Mouse (Mus musculus): ENCODE measurements around the gene Fmnl1.

Gene Fmnl1

GRCm38 (mm10) chr11:103181911-103182310, 11.0 kb downstream of the Fmnl1 start:
- DNase-seq (ENCODE audit: extremely low spot score) = no peak

GRCm38 (mm10) chr11:103184891-103185290, 14.0 kb downstream of the Fmnl1 start:
- DNase-seq (ENCODE audit: extremely low spot score) = peak; percentile 30

- no peak for DNase-seq (ENCODE audit: extremely low spot score)
Measured at GRCm38 (mm10) chr11:103192230-103192955, 21.5 kb downstream of the Fmnl1 start.

GRCm38 (mm10) chr11:103192956-103193824, 22.3 kb downstream of the Fmnl1 start:
- no peak for DNase-seq (ENCODE audit: extremely low spot score)

GRCm38 (mm10) chr11:103193825-103194168, 22.9 kb downstream of the Fmnl1 start:
- no peak for DNase-seq (ENCODE audit: extremely low spot score)

- DNase-seq (ENCODE audit: extremely low spot score) = no peak
Measured at GRCm38 (mm10) chr11:103195236-103195635, 24.3 kb downstream of the Fmnl1 start.

- no peak for DNase-seq (ENCODE audit: extremely low spot score)
Measured at GRCm38 (mm10) chr11:103195656-103196055, 24.7 kb downstream of the Fmnl1 start.

GRCm38 (mm10) chr11:103197340-103197739, 26.4 kb downstream of the Fmnl1 start:
- DNase-seq (ENCODE audit: extremely low spot score) = no peak

- no peak for DNase-seq (ENCODE audit: extremely low spot score)
Measured at GRCm38 (mm10) chr11:103198339-103198738, 27.4 kb downstream of the Fmnl1 start.

- peak; percentile 24 for DNase-seq (ENCODE audit: extremely low spot score)
Measured at GRCm38 (mm10) chr11:103198911-103199803, 28.2 kb downstream of the Fmnl1 start.

- no peak for DNase-seq (ENCODE audit: extremely low spot score)
Measured at GRCm38 (mm10) chr11:103201664-103202063, 30.8 kb downstream of the Fmnl1 start.

GRCm38 (mm10) chr11:103202376-103202775, 31.5 kb downstream of the Fmnl1 start:
- DNase-seq (ENCODE audit: extremely low spot score) = no peak

- no peak for DNase-seq (ENCODE audit: extremely low spot score)
Measured at GRCm38 (mm10) chr11:103206203-103206602, 35.3 kb downstream of the Fmnl1 start.

- DNase-seq (ENCODE audit: extremely low spot score) = no peak
Measured at GRCm38 (mm10) chr11:103208458-103208857, 37.6 kb downstream of the Fmnl1 start, which contains the start of gene 1700023F06Rik. TSS of gene 1700023F06Rik (minus strand) at chr11:103208558.

GRCm38 (mm10) chr11:103210291-103210690, 39.4 kb downstream of the Fmnl1 start:
- no peak for DNase-seq (ENCODE audit: extremely low spot score)

GRCm38 (mm10) chr11:103213712-103214111, 42.8 kb downstream of the Fmnl1 start:
- no peak for DNase-seq (ENCODE audit: extremely low spot score)

- DNase-seq (ENCODE audit: extremely low spot score) = no peak
Measured at GRCm38 (mm10) chr11:103215355-103215754, 44.4 kb downstream of the Fmnl1 start.

- DNase-seq (ENCODE audit: extremely low spot score) = peak; percentile 63
Measured at GRCm38 (mm10) chr11:103217790-103218516, 47.0 kb downstream of the Fmnl1 start, which contains the start of gene Spata32. TSS of gene Spata32 (minus strand) at chr11:103218432.

- DNase-seq (ENCODE audit: extremely low spot score) = no peak
Measured at GRCm38 (mm10) chr11:103218517-103218901, 47.6 kb downstream of the Fmnl1 start.

GRCm38 (mm10) chr11:103219259-103219658, 48.4 kb downstream of the Fmnl1 start:
- no peak for DNase-seq (ENCODE audit: extremely low spot score)

GRCm38 (mm10) chr11:103219995-103220394, 49.1 kb downstream of the Fmnl1 start:
- no peak for DNase-seq (ENCODE audit: extremely low spot score)
